Mouse (Mus musculus): Measurements from ENCODE around the gene D17Wsu92e. TPM values are rescaled to one million over a fixed set of nuclear protein-coding genes. Genes with fewer than 3 reads are reported as not detected.

The D17Wsu92e gene
- total and polyA plus RNA-seq, 3 experiments, result 34.9 to 70.8 (median 44.2) TPM

- no peak for TF ChIP-seq MAX (IDR thresholded peaks at IDR 0.05; ENCODE audit: low read length)
- no peak for TF ChIP-seq ZMIZ1 (IDR thresholded peaks at IDR 0.05; ENCODE audit: low read depth, low read length)
- no peak for TF ChIP-seq MAZ (IDR thresholded peaks at IDR 0.05; ENCODE audit: low read depth, low read length)
- no peak for TF ChIP-seq TBP (conservative IDR thresholded peaks at IDR 0.05; ENCODE audit: low read depth, low read length)
- TF ChIP-seq ZKSCAN1 (IDR thresholded peaks at IDR 0.05; ENCODE audit: borderline replicate concordance, low read depth, low read length), result no peak
- TF ChIP-seq SMC3 (IDR thresholded peaks at IDR 0.05; ENCODE audit: low read depth, low read length), result peak; percentile 55
- no peak for TF ChIP-seq NRF1 (IDR thresholded peaks at IDR 0.05; ENCODE audit: low read depth, low read length)
- no peak for TF ChIP-seq USF2 (conservative IDR thresholded peaks at IDR 0.05; ENCODE audit: low read depth, low read length)
- TF ChIP-seq RAD21 (IDR thresholded peaks at IDR 0.05; ENCODE audit: low read depth, low read length), result peak; percentile 59
These were observed 102.2 kb downstream of the D17Wsu92e start (continued) for GRCm38 (mm10) chr17:27718250-27718649.

- in situ Hi-C loops (cut with MboI; ENCODE audit: low pct_ligation_motif_present, low pct_unique_long_range_greater_than_20kb, low sequenced_read_pairs), result no loop called here
- Histone ChIP-seq H3K9ac (ENCODE audit: insufficient read depth, low read depth) (no peak overlapping the region), H3K36me3 (replicated peaks in 1 of 2; ENCODE audit: control insufficient read depth in 1 of 2, insufficient read depth in 1 of 2, low read length in 1 of 2) (no peaks in the 10 kb centered on the region), H3K27ac (ENCODE audit: insufficient read depth, low read depth) (no peak overlapping the region), H3K4me2 (ENCODE audit: insufficient read depth, low read depth, poor library complexity, severe bottlenecking) (no peak overlapping the region), H3K27me3 (replicated peaks) (peaks cover 24% of the 10 kb centered on the region), H3K79me2 (replicated peaks; ENCODE audit: control insufficient read depth, extremely low read depth, insufficient read depth, poor library complexity, severe bottlenecking) (no peaks in the 10 kb centered on the region), H3K9me3 (replicated peaks; ENCODE audit: low read length) (no peaks in the 10 kb centered on the region), H3K4me3 (replicated peaks in 1 of 3; ENCODE audit: low read depth in 2 of 3, low read length in 2 of 3, poor library complexity in 1 of 3) (peak overlapping the region in 1 of 3 experiments; percentile 29), H3K4me1 (ENCODE audit: control insufficient read depth in 1 of 2, insufficient read depth in 2 of 2) (peaks cover 13 to 22% of the 10 kb centered on the region in 2 experiments)
- dilution Hi-C loops (cut with MboI; ENCODE audit: extremely low pct_ligation_motif_present, extremely low pct_unique_long_range_greater_than_20kb, low sequenced_read_pairs), result no loop called here
- no peak for DNase-seq (ENCODE audit: extremely low read depth)
- TF ChIP-seq POLR2A (IDR thresholded peaks at IDR 0.05; ENCODE audit: low read depth, low read length), result no peak
- TF ChIP-seq CTCF (conservative IDR thresholded peaks at IDR 0.05 in 1 of 2, IDR thresholded peaks at IDR 0.05 in 1 of 2; ENCODE audit: low read depth in 2 of 2, low read length in 2 of 2), result no peak
- TF ChIP-seq ETS1 (conservative IDR thresholded peaks at IDR 0.05; ENCODE audit: low read depth, low read length), result no peak
- TF ChIP-seq SIN3A (IDR thresholded peaks at IDR 0.05; ENCODE audit: low read length), result no peak
- no peak for TF ChIP-seq MAZ (IDR thresholded peaks at IDR 0.05; ENCODE audit: low read depth, low read length)
- no peak for TF ChIP-seq ELF1 (IDR thresholded peaks at IDR 0.05; ENCODE audit: low read depth, low read length)
- no peak for TF ChIP-seq MYC (IDR thresholded peaks at IDR 0.05; ENCODE audit: low read depth, low read length)
- TF ChIP-seq BHLHE40 (IDR thresholded peaks at IDR 0.05; ENCODE audit: low read depth, low read length), result no peak
- TF ChIP-seq NRF1 (IDR thresholded peaks at IDR 0.05; ENCODE audit: low read depth, low read length), result no peak
- TF ChIP-seq GABPA (IDR thresholded peaks at IDR 0.05; ENCODE audit: insufficient replicate concordance, low read depth, low read length), result no peak
- TF ChIP-seq JUND (conservative IDR thresholded peaks at IDR 0.05; ENCODE audit: low read depth, low read length), result no peak
These were observed 103.6 kb downstream of the D17Wsu92e start for GRCm38 (mm10) chr17:27716804-27717203.

GRCm38 (mm10) chr17:27712832-27713231 lies 107.6 kb downstream of the D17Wsu92e start:
- TF ChIP-seq PAX5 (IDR thresholded peaks at IDR 0.05; ENCODE audit: low read length), result no peak
- in situ Hi-C loops (cut with MboI; ENCODE audit: low pct_ligation_motif_present, low pct_unique_long_range_greater_than_20kb, low sequenced_read_pairs), result no loop called here
- no peaks in the 10 kb centered on the region for H3K9me3 ChIP-seq (replicated peaks; ENCODE audit: low read length)
- H3K79me2 ChIP-seq (replicated peaks; ENCODE audit: control insufficient read depth, extremely low read depth, insufficient read depth, poor library complexity, severe bottlenecking), result no peaks in the 10 kb centered on the region
- peaks cover 0 to 6% of the 10 kb centered on the region in 2 experiments for H3K36me3 ChIP-seq (replicated peaks in 1 of 2; ENCODE audit: control insufficient read depth in 1 of 2, insufficient read depth in 1 of 2, low read length in 1 of 2)
- peaks cover 17% of the 10 kb centered on the region for H3K27me3 ChIP-seq (replicated peaks)
- dilution Hi-C loops (cut with MboI; ENCODE audit: extremely low pct_ligation_motif_present, extremely low pct_unique_long_range_greater_than_20kb, low sequenced_read_pairs), result no loop called here
- H3K27ac ChIP-seq (ENCODE audit: insufficient read depth, low read depth), result no peak overlapping the region
- H3K4me3 ChIP-seq (replicated peaks in 1 of 3; ENCODE audit: low read depth in 2 of 3, low read length in 2 of 3, poor library complexity in 1 of 3), result no peak overlapping the region
- H3K9ac ChIP-seq (ENCODE audit: insufficient read depth, low read depth), result no peak overlapping the region
- H3K4me2 ChIP-seq (ENCODE audit: insufficient read depth, low read depth, poor library complexity, severe bottlenecking), result no peak overlapping the region
- H3K4me1 ChIP-seq (ENCODE audit: control insufficient read depth in 1 of 2, insufficient read depth in 2 of 2), result peaks cover 25 to 44% of the 10 kb centered on the region in 2 experiments
- DNase-seq (ENCODE audit: extremely low read depth), result no peak

Data from CH12.LX (cell line).